Mouse (Mus musculus): Measurements from ENCODE around the gene Dis3l2.

GRCm38 (mm10) chr1:86811756-86812155 lies 108.1 kb downstream of the Dis3l2 start:
- TF ChIP-seq MAFK (IDR thresholded peaks at IDR 0.05; ENCODE audit: insufficient read depth, low read depth, low read length): no peak
- no peak for TF ChIP-seq ZC3H11A (IDR thresholded peaks at IDR 0.05; ENCODE audit: borderline replicate concordance, low read depth, low read length)
- no peak for TF ChIP-seq ZNF384 (IDR thresholded peaks at IDR 0.05; ENCODE audit: low read depth, low read length)
- no peak for TF ChIP-seq CHD2 (IDR thresholded peaks at IDR 0.05; ENCODE audit: low read depth, low read length)

Data from ES-E14 (cell line).